Mouse (Mus musculus) ES-Bruce4 (cell line): Measurements from ENCODE around the gene Ppfia1.

ENCODE experiments used
- CTCF ChIP-seq: IDR thresholded peaks from one replicate; pipeline ENCODE4 v1.8.1; 2011; ENCODE audit warnings: low read depth, low read length
- EP300 ChIP-seq: IDR thresholded peaks from 2 replicates; pipeline ENCODE4 v1.6.1; 2011; ENCODE audit warnings: low read depth, low read length; ENCODE audit not compliant: insufficient read depth
- POLR2A ChIP-seq: IDR thresholded peaks from one replicate; pipeline ENCODE4 v1.8.1; 2011; ENCODE audit warnings: low read length; ENCODE audit not compliant: insufficient read depth

GRCm38 (mm10) chr7:144479569-144479968 lies 74.0 kb downstream of the Ppfia1 start:
- TF ChIP-seq POLR2A (no peak), CTCF (no peak), EP300 (no peak)
